Mouse (Mus musculus) adrenal gland, adult (tissue): Measurements from ENCODE around the gene Nxpe4.
"Not testable (repeated sequence)": the region's sequence is repeated elsewhere in the genome, so short reads cannot be mapped to it uniquely, and the experiment has no call there.

Experiments
- DNase-seq, 2 experiments: peaks; one replicate each; pipeline ENCODE4 v3.0.0; 2022 to 2023; ENCODE audit warnings: low spot score in 1 of 2; ENCODE audit not compliant: inconsistent age in 2 of 2

Gene Nxpe4

GRCm38 (mm10) chr9:48407549-48408327 is 245.9 kb downstream of the Nxpe4 start:
- peak in 1 of 2 experiments; percentile 44 for DNase-seq

DNA sequence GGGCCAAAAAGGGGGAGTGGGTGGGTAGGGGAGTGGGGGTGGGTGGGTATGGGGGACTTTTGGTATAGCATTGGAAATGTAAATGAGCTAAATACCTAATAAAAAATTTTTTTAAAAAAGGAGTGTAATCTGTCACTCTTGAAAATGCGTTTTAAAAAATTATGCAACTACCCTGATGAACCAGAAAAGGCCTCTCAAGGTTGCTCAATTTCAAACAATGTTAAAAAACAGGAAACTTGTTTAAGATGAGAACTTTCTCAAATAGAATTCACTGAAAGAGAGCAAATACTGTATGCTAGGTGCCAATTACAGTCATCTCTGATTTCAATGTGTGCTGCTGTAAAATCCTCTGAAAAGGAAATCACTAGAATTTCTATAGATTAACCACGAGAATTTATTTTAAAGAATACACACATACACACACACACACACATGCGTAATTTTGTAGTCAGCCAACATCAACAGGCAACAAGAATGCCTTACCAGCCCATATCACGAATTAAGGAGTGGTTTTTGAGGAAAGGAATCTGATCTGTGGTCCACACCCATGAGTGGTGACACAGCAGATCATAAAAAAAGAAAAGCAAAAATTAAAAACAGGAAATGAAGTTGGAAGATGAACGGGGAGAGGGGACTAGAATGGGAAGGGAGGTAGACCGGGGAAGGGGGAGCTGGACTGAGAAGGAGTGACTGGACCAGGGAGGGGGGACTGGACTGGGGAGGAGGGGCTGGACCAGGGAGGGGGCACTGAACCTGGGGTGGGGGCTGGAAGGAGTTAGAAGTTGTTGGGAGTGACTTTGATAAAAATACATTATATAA is 248.6 kb downstream of the Nxpe4 start:
- DNase-seq: no peak

DNA sequence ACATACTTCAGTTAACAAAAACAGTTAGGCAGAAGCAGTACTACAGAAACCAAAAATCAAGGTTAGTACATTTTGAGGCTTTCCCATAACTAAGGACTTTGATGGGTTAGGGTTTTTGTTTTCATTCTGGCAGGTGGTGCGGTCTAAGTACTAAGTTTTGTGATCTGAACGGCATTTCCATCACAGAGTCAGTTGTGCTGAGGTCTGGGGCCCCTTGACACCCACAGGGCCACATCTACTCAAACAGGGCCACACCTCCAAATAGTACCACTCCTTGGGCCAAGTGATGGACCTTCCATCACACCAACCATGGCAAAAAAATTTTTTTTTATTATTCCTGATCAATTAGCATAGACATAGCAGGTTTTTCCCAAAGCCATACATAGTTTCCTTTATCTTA is 251.8 kb downstream of the Nxpe4 start:
- no peak for DNase-seq

GRCm38 (mm10) chr9:48417366-48417765 is 255.5 kb downstream of the Nxpe4 start:
- not testable (repeated sequence) for DNase-seq

GRCm38 (mm10) chr9:48417994-48418393 is 256.2 kb downstream of the Nxpe4 start:
- no peak for DNase-seq

GRCm38 (mm10) chr9:48418397-48418796 is 256.6 kb downstream of the Nxpe4 start:
- DNase-seq: no peak

GRCm38 (mm10) chr9:48418829-48419228 is 257.0 kb downstream of the Nxpe4 start:
- no peak for DNase-seq

- no peak for DNase-seq
These were observed 258.6 kb downstream of the Nxpe4 start for GRCm38 (mm10) chr9:48420437-48420836.

GRCm38 (mm10) chr9:48421029-48421428 is 259.2 kb downstream of the Nxpe4 start:
- no peak for DNase-seq

GRCm38 (mm10) chr9:48421561-48421960 is 259.7 kb downstream of the Nxpe4 start:
- DNase-seq: no peak

GRCm38 (mm10) chr9:48422382-48422781 is 260.6 kb downstream of the Nxpe4 start:
- DNase-seq: peak in 1 of 2 experiments; percentile 29

DNA sequence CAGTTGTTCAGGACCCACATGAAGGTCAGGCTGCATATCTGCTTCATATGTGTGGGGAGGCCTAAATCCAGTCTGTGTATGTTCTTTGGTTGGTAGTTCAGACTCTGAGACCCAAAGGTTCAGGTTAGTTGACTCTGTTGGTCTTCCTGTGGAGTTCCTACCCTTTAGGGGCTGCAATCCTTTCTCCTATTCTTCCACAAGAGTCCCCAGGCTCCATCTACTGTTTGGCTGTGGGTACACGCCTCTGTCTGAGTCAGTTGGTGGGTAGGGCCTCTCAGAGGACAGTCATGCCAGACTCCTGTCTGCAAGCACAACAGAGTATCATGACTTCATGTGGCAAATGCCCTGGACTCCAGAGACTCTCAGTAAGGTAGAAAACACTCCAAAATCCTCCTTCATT is 261.4 kb downstream of the Nxpe4 start:
- DNase-seq: peak; percentile 23 to 81

DNA sequence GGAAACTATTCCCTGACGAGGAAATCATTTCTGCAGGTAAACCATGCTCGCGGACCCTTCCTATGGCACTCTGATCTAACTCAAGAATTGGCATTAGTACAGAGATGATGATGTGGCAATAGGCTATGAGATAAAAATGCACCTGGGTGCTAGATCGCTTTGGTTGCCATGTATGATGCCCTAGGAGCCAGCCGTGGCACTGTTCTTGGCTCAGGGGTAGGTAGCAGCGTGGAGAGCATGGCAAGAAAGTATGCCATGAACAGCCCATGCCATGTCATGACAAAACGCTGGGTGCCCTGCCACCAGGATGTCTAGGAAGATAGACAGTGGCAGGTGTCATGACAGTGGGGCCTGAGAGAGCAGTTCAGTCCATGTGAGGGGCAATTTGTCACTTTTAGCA is 265.4 kb downstream of the Nxpe4 start:
- DNase-seq: no peak

DNA sequence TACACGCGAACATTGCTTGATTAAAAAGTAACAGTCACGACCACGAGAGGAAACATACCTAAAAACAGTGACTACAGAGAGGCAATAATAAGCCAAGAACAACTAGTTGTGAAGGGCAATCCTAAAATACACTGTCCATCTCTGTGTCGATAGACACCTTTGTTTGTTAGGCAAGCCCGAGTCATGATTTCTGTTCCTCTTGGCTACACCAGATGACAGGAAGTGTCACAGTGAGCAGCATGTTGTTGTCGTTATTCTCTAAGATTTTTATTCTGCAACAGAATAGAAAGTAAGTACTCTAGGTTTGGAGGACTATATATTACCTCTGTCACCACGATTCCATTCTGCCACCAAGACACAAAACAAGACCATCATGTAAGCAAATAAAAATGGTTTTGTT is 270.6 kb downstream of the Nxpe4 start:
- DNase-seq: no peak

GRCm38 (mm10) chr9:48443873-48444272 is 282.1 kb downstream of the Nxpe4 start:
- DNase-seq: no peak

- no peak for DNase-seq
These were observed 283.0 kb downstream of the Nxpe4 start for GRCm38 (mm10) chr9:48444821-48445220.

DNA sequence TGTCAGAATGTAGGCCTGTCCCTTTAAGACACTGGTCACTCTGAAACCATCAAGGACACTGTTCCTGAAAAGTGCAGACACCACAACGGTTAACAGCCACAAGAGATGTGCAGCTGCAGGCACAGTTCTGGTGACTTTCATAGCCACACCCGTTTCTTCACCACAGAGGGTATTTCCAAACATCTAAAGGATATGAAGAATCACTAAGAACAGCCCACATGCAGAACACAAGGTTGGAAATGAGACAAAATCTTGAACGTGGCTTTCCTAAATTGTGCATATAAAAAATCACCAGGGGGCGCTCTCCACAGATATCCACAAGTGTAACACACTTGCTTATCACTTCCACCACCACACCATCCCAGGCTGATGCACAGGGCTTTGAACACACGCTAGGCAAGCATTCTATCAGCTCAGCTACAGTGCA is 286.0 kb downstream of the Nxpe4 start:
- peak in 1 of 2 experiments; percentile 81 for DNase-seq
